Mouse (Mus musculus) lung, embryonic 15.5 days (tissue): ENCODE results near the gene Aldh3b2. TPM values are rescaled to one million over a fixed set of nuclear protein-coding genes. Genes with fewer than 3 reads are reported as not detected.
A peak's percentile ranks its signal among the peaks of the same experiment; 100 is the strongest.

Experiments used
- ATAC-seq: fragments of 200-750 bp; cut with Nextera tagmentation; 2 replicates; pipeline ENCODE4 v1.8.0; 2017; ENCODE audit warnings: moderate number of reproducible peaks, borderline replicate concordance; ENCODE audit not compliant: low FRiP score, low TSS enrichment; ENCODE audit errors: extremely low read depth
- H3K27ac ChIP-seq: fragments of 300-500 bp; sonication (generic); 2 replicates; pipeline ENCODE4 v1.5.1; 2015; ENCODE audit warnings: moderate library complexity, mild to moderate bottlenecking, inconsistent platforms
- H3K27me3 ChIP-seq: fragments of 300-500 bp; sonication (generic); 2 replicates; pipeline ENCODE4 v1.6.1; 2015; ENCODE audit warnings: inconsistent platforms
- H3K36me3 ChIP-seq: fragments of 300-500 bp; sonication (generic); 2 replicates; pipeline ENCODE4 v1.6.1; 2015; ENCODE audit warnings: inconsistent platforms
- H3K4me1 ChIP-seq: fragments of 300-500 bp; sonication (generic); 2 replicates; pipeline ENCODE4 v1.6.1; 2015; ENCODE audit warnings: inconsistent platforms
- H3K4me2 ChIP-seq: fragments of 300-500 bp; sonication (generic); 2 replicates; pipeline ENCODE4 v1.6.1; 2015; ENCODE audit warnings: inconsistent platforms, mild to moderate bottlenecking, moderate library complexity
- H3K4me3 ChIP-seq: fragments of 300-500 bp; sonication (generic); 2 replicates; pipeline ENCODE4 v1.5.1; 2015; ENCODE audit warnings: mild to moderate bottlenecking, inconsistent platforms
- H3K9ac ChIP-seq: fragments of 300-500 bp; sonication (generic); 2 replicates; pipeline ENCODE4 v1.6.1; 2015; ENCODE audit warnings: inconsistent platforms
- H3K9me3 ChIP-seq: fragments of 300-500 bp; sonication (generic); 2 replicates; pipeline ENCODE4 v1.6.1; 2016; ENCODE audit warnings: inconsistent platforms
- WGBS: fragments of 180-500 bp; shearing (Covaris S2); methylation state at CpG from one replicate; pipeline ENCODE4 v1.1.7; 2015; 5-methylcytosine and 5-hydroxymethylcytosine counted together
- polyA plus RNA-seq: library from polyadenylated mRNA; unstranded; fragments of >200 nt; fragmentation: Nextera tagmentation; extraction: Ambion mirVana; gene quantifications from 2 replicates; pipeline ENCODE4 v1.2.1, GENCODE M21; 2015

Aldh3b2 gene
- polyA plus RNA-seq, 1 experiment from 2014 or later: 1.5 TPM

DNA sequence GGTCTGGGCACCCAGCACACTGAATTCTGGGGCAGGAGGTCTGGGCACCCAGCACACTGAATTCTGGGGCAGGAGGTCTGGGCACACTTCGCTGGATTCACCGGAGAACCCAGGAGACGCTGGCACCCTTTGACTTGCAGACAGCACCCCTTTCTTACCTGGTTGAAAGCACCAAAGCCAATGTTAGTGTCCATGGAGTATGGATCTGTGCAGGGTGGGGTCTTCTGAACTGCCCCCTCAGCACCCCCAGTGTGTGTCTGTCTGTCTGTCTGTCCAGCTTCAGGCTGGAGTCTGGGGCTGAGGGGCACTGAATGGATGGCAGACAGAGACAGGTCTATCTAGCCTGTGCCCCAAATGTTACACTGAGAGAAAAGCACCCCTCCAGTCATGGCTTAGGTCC, 19.4 kb downstream of the Aldh3b2 start:
- Histone ChIP-seq H3K4me3 (no peak overlapping the region), H3K4me1 (peaks cover 13% of the 10 kb centered on the region), H3K4me2 (no peak overlapping the region), H3K27me3 (no peaks in the 10 kb centered on the region), H3K9me3 (no peaks in the 10 kb centered on the region), H3K36me3 (no peaks in the 10 kb centered on the region), H3K9ac (no peak overlapping the region), H3K27ac (no peak overlapping the region)
- WGBS: 96% methylated on average over 3 of the region's 3 CpGs
- no peak for ATAC-seq

DNA sequence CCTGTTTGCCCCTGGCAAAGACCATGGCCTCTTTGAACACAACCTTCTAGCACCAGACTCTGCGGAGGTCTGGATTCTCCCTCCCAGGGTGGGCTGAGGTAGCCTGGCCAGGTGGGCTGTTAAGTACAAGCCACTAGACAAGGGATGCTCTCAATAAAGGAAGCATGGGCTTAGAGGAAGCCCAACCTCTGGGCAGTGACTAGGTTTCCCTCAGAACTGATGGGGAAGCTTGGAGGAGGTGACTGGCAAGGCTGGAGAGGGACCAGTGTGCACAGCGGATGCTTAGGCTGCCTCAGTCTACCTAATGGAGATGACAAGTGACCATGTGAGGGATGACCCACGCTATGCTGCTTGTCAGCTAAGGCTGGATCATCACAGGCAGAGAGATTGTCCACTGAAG, 19.8 kb downstream of the Aldh3b2 start:
- Histone ChIP-seq H3K4me1 (peaks cover 9% of the 10 kb centered on the region), H3K4me2 (no peak overlapping the region), H3K9me3 (no peaks in the 10 kb centered on the region), H3K27me3 (no peaks in the 10 kb centered on the region), H3K4me3 (no peak overlapping the region), H3K27ac (no peak overlapping the region), H3K36me3 (no peaks in the 10 kb centered on the region), H3K9ac (no peak overlapping the region)
- no peak for ATAC-seq
- WGBS: 80% methylated on average over 3 of the region's 3 CpGs

DNA sequence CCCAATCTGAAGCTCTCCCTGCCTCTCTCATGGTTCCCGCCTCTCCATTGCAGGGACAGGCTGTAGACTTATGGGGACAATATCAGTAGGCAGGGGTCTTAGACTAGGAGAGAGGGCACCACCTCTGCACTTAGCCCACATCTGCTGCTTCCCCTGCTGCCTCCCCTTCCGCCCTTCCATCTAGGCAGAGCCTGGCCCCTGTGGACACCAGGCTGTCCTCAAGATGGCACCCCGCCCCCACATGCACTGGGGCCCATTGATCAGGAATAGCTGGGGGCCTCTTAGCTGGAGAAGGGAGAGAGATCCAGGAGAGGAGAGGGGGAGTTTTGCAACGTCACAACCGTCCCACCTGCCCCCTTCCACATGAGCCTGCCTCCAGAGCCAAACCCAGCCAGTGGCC, 20.3 kb downstream of the Aldh3b2 start, which contains the start of gene Tbx10:
Gene Tbx10 (plus strand): TSS at position 337 of the 400 bp plus-strand sequence.
- Histone ChIP-seq H3K9me3 (no peaks in the 10 kb centered on the region), H3K4me2 (no peak within 1 kb of the TSS), H3K27me3 (no peaks in the 10 kb centered on the region), H3K4me3 (no peak within 1 kb of the TSS), H3K27ac (no peak within 1 kb of the TSS), H3K4me1 (peaks cover 7% of the 10 kb centered on the region; the same call in 1 of the 2 replicates), H3K9ac (no peak within 1 kb of the TSS), H3K36me3 (no peaks in the 10 kb centered on the region)
- ATAC-seq: no peak
- 46% methylated on average over 5 of the region's 5 CpGs for WGBS

DNA sequence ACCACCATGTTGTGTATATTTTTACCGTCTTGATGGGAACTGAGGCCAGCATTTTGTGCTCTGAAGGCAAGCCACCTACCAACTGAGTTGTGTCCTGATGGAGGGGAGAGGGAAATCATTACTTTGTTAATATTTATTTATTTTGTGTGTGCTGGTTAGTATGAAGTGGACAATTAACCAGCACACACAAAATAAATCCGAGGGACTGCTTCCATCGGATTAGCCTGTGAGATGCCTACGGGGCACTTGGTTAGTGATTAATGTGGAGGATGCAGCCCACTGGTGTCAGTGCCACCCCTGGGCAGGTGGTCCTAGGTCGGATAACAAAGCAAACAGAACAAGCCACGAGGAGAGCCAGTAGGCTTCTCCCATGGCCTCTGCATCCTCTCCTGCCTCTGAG, 22.8 kb downstream of the Aldh3b2 start:
- no peak overlapping the region for H3K4me3 ChIP-seq
- no peaks in the 10 kb centered on the region for H3K36me3 ChIP-seq
- 36% methylated on average over 6 of the region's 6 CpGs for WGBS
- no peak overlapping the region for H3K27ac ChIP-seq
- no peak overlapping the region for H3K9ac ChIP-seq
- H3K9me3 ChIP-seq: no peaks in the 10 kb centered on the region
- ATAC-seq: no peak
- no peaks in the 10 kb centered on the region for H3K27me3 ChIP-seq
- H3K4me1 ChIP-seq: peaks cover 15% of the 10 kb centered on the region; the same call in 1 of the 2 replicates
- H3K4me2 ChIP-seq: no peak overlapping the region

DNA sequence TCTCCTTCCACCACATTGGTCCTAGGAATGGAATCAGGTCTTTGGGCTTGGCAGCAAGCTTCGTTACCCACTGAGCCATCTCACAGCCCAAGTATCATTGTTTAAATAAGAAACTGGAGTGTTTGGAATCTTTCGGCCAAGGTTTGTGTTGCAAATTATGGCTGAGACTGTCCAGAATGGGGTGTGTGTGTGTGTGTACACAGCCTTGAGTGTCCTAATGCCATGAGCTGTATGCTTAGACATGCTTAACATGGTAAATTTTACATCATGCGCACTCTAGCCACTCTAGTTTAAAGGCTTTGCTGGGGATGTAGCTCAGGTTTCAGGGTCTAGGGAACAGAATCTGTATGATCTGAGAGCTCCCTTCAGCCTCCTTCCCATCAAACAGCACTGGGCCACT, 23.4 kb downstream of the Aldh3b2 start:
- no peaks in the 10 kb centered on the region for H3K36me3 ChIP-seq
- no peak for ATAC-seq
- no peak overlapping the region for H3K4me3 ChIP-seq
- H3K4me1 ChIP-seq: peaks cover 15% of the 10 kb centered on the region; the same call in 1 of the 2 replicates
- no peak overlapping the region for H3K27ac ChIP-seq
- WGBS: 46% methylated on average over 3 of the region's 3 CpGs
- no peak overlapping the region for H3K9ac ChIP-seq
- no peaks in the 10 kb centered on the region for H3K27me3 ChIP-seq
- no peak overlapping the region for H3K4me2 ChIP-seq
- H3K9me3 ChIP-seq: no peaks in the 10 kb centered on the region

DNA sequence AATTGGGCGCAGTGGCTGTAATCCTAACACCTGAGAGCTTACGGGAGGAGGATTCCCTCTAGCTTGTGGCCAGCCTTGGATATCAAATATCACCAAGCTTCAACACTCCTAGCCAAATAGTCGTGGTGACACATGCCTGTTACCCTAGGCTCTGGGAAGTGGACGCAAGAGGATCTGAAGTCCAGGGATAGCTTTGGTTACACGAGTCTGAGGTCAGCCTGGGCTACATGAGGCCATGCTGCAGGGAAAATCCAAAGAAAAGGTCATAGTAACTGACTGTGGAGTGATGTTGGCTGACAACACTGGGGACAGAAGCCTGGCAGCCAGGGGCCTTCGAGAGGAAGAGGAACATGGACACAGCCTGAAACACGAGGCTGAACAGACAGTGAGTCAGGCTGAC, 24.0 kb downstream of the Aldh3b2 start:
- Histone ChIP-seq H3K4me1 (peaks cover 19% of the 10 kb centered on the region), H3K4me3 (no peak overlapping the region), H3K27me3 (no peaks in the 10 kb centered on the region), H3K27ac (no peak overlapping the region), H3K9ac (no peak overlapping the region), H3K4me2 (no peak overlapping the region), H3K36me3 (no peaks in the 10 kb centered on the region), H3K9me3 (no peaks in the 10 kb centered on the region)
- no peak for ATAC-seq
- 49% methylated on average over 7 of the region's 7 CpGs for WGBS

DNA sequence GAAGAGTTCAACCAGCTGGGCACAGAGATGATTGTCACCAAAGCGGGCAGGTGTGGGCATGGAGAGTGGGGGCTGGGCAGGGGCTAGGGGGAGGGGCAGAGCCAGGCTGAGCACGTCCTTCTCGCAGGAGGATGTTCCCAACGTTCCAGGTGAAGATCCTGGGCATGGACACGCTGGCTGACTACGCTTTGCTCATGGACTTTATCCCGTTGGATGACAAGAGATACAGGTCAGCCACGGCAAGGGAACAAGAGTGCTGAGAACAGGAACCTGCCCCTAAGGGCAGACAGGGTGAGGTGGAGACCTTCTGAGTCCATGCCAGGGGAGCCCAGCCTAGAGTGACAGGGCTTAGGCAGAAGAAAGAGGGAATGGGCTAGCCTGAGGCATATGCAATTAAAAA, 24.6 kb downstream of the Aldh3b2 start:
- no peak overlapping the region for H3K27ac ChIP-seq
- H3K4me3 ChIP-seq: no peak overlapping the region
- no peak overlapping the region for H3K4me2 ChIP-seq
- H3K36me3 ChIP-seq: no peaks in the 10 kb centered on the region
- 80% methylated on average over 8 of the region's 8 CpGs for WGBS
- no peaks in the 10 kb centered on the region for H3K27me3 ChIP-seq
- no peak overlapping the region for H3K9ac ChIP-seq
- ATAC-seq: no peak
- H3K4me1 ChIP-seq: peaks cover 23% of the 10 kb centered on the region
- no peaks in the 10 kb centered on the region for H3K9me3 ChIP-seq

DNA sequence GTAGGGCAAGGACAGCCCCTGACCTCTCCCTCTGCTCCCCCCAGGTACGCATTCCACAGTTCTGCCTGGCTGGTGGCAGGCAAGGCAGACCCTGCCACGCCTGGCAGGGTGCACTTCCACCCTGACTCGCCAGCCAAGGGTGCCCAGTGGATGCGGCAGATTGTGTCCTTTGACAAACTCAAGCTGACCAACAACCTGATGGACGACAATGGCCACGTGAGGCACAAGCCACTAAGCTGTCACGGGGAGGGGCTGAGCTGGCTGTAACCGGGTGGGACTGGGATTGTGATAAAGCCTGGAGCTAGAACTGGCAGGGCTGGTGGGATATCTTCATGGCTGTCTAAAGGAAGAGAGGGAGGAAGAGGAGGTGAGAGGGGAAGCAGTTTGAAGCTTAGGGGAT, 25.1 kb downstream of the Aldh3b2 start:
- no peaks in the 10 kb centered on the region for H3K9me3 ChIP-seq
- H3K4me1 ChIP-seq: peaks cover 23% of the 10 kb centered on the region
- H3K9ac ChIP-seq: no peak overlapping the region

DNA sequence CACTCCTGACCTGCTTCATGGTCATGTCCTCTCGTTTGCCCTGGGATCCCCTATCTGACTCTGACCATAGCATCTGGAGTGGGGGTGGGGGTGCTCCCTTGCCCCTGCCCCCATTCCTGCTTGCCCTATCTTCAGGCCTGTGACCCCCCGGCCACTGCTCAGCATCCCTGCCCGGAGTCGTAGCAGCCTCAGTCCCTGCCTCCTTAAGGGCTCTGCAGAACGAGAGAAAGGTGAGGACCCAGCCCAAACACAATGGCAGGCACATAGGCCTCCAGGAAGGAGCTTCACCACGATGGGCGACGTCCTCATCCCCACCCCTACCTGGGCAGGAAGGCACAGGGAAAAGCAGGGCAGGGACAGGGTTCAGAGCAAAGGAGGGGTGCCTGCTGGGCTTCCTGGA, 26.2 kb downstream of the Aldh3b2 start:
- no peaks in the 10 kb centered on the region for H3K27me3 ChIP-seq
- ATAC-seq: no peak
- no peaks in the 10 kb centered on the region for H3K36me3 ChIP-seq
- WGBS: 56% methylated on average over 8 of the region's 8 CpGs
- H3K9ac ChIP-seq: no peak overlapping the region
- H3K27ac ChIP-seq: no peak overlapping the region
- no peaks in the 10 kb centered on the region for H3K9me3 ChIP-seq
- H3K4me3 ChIP-seq: no peak overlapping the region
- H3K4me1 ChIP-seq: peaks cover 23% of the 10 kb centered on the region
- H3K4me2 ChIP-seq: no peak overlapping the region

More for the DNA sequence above, 25.1 kb downstream of the Aldh3b2 start:
- no peaks in the 10 kb centered on the region for H3K27me3 ChIP-seq
- no peak overlapping the region for H3K27ac ChIP-seq
- ATAC-seq: no peak
- no peaks in the 10 kb centered on the region for H3K36me3 ChIP-seq
- H3K4me2 ChIP-seq: no peak overlapping the region
- H3K4me3 ChIP-seq: no peak overlapping the region
- WGBS: 42% methylated on average over 8 of the region's 8 CpGs

DNA sequence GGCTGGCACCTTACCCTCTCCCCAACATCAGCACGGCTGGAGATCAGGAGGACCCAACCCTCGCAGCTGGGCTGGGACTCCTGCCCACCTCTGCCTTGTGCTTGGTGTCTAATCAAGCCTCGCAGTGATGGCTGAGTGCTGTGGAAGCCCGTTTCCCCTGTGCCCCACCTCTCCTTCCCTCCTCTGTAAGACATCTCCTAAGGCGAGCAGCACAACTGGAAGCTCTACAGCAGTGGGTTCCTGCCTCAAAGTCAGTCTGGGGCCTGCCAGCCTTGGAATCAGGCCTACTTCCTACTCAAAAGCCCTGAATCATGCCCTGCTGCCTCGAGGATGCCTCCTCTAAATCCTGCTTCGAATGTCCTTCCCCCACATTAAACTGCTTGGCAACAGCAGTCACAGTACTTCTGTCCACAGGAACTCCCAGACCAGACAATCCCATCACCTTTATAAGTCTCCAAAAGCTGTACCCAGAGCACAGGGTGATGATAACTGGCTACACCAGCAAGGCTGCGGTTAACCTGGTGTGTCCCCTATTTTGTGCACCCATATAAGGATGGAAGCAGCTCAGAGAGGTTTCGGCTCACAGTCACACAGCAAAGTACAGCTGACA, 27.1 kb downstream of the Aldh3b2 start:
- H3K9ac ChIP-seq: no peak overlapping the region
- WGBS: 78% methylated on average over 9 of the region's 9 CpGs
- H3K36me3 ChIP-seq: no peaks in the 10 kb centered on the region
- peaks cover 23% of the 10 kb centered on the region for H3K4me1 ChIP-seq
- no peaks in the 10 kb centered on the region for H3K27me3 ChIP-seq
- no peaks in the 10 kb centered on the region for H3K9me3 ChIP-seq
- H3K4me3 ChIP-seq: no peak overlapping the region; the same call in 1 of the 2 replicates
- no peak for ATAC-seq
- H3K27ac ChIP-seq: no peak overlapping the region
- H3K4me2 ChIP-seq: peak overlapping the region; percentile 95

DNA sequence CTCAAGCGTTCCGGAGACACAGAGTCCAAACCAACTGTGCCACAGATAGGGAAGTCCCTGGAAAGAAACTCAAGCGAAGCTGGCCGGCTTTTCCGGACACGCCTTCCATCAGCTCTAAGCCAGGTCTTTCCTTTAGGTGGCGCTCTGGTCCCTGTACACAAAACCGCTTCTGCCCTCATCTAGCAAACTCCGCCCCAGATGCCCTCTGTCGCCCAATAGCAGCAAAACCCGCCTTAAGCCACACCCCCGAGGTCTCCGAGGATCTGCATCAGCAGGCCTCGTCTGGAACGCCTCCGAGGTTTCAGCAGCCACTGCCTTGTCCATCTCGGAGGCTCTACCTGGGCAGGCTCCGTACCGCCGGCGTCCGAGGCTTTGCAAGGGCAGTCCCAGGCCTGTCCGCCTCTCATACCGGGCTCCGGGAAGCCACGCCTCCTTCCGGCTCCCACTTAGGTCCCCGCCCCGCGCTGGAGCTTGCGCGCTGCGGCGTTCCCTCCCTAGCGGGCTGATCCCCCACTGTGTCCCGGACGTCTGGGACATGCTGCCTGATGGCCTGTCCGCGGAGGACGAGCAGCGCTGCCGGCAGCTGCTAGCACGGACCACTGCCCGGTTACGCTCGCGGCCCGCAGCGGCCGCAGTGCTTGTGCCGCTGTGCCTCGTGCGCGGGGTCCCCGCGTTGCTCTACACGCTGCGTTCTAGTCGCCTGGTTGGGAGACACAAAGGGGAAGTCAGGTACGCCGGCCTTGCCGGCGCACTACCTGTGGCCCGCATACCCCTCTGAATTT, 28.2 kb downstream of the Aldh3b2 start, which contains the start of the genes Nudt8 and Gm49405:
Gene Nudt8 (plus strand): TSS at position 462 of the 782 bp plus-strand sequence.
Gene Gm49405 (plus strand): TSS at position 508 of the 782 bp plus-strand sequence.
- Histone ChIP-seq H3K4me3 (peak within 1 kb of the TSS; percentile 91), H3K9ac (peak within 1 kb of the TSS; percentile 92), H3K36me3 (no peaks in the 10 kb centered on the region), H3K4me2 (peak within 1 kb of the TSS; percentile 95), H3K27ac (peak within 1 kb of the TSS; percentile 100), H3K4me1 (peaks cover 23% of the 10 kb centered on the region), H3K27me3 (no peaks in the 10 kb centered on the region), H3K9me3 (no peaks in the 10 kb centered on the region)
- under 1% methylated on average over 64 of the region's 64 CpGs for WGBS
- ATAC-seq: peak; percentile 93

DNA sequence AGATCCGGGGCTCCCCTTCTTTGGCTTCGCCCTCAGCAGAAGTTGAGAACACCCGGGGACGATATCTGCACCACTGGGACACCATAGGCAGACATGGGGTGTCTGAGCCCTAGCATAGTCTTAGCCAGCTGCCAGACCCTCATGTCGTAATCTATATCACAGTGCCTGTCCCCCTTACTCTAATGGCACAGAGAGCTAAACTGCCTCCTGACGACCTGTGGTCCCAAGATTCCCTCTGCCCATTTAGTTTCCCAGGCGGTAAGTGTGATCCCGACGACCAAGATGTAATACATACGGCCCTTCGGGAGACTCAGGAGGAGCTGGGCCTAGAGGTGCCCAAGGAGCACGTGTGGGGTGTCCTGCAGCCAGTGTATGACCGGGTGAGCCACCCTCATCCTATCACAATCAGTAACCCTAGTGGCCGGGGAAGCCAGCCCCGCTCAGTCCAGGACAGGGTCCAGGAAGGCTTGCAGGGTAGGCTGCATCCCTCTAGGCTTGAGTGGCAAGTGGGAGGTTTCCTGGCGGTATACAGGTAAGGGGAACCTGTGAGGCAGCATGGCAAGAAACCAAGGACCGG, 28.9 kb downstream of the Aldh3b2 start:
- peak overlapping the region; percentile 91 for H3K4me3 ChIP-seq
- H3K4me1 ChIP-seq: peaks cover 18% of the 10 kb centered on the region
- H3K27me3 ChIP-seq: no peaks in the 10 kb centered on the region
- 15% methylated on average over 17 of the region's 17 CpGs for WGBS
- H3K4me2 ChIP-seq: peak overlapping the region; percentile 95
- peak overlapping the region; percentile 100 for H3K27ac ChIP-seq
- H3K9me3 ChIP-seq: no peaks in the 10 kb centered on the region
- H3K9ac ChIP-seq: peak overlapping the region; percentile 92
- ATAC-seq: no peak
- H3K36me3 ChIP-seq: peaks cover 3% of the 10 kb centered on the region; the same call in 1 of the 2 replicates
